Mouse (Mus musculus) megakaryocyte, embryonic 14.5 days (primary cell): ENCODE results near the gene Gm5127.

Experiments
- FLI1 ChIP-seq: IDR thresholded peaks from 2 replicates; pipeline ENCODE4 v1.6.1; 2012; ENCODE audit warnings: low read length, inconsistent platforms, mixed read lengths
- GATA1 ChIP-seq: IDR thresholded peaks from 3 replicates; pipeline ENCODE4 v1.6.1; 2012; ENCODE audit warnings: mixed read lengths, low read length, inconsistent platforms, borderline replicate concordance

- TF ChIP-seq GATA1 (no peak), FLI1 (no peak)
These were observed 46.6 kb upstream of the Gm5127 start for GRCm38 (mm10) chrX:106536359-106536758.
